Mouse (Mus musculus) neural tube, embryonic 14.5 days (tissue): ENCODE measurements at regions not wholly inside any gene's neighbourhood (a gene's known extent, or its start where the extent isn't known, plus 50 kb on each side); places are given as distances from the start of the nearest gene placed in this dataset.

Experiments used
- ATAC-seq: fragments of 200-750 bp; cut with Nextera tagmentation; 2 replicates; pipeline ENCODE4 v1.8.0; 2017; ENCODE audit warnings: low read depth, mild to moderate bottlenecking, moderate TSS enrichment, moderate library complexity
- H3K27ac ChIP-seq: fragments of 300-500 bp; sonication (generic); 2 replicates; pipeline ENCODE4 v1.5.1; 2014; ENCODE audit warnings: low read depth, mild to moderate bottlenecking, control low read depth, low read length, moderate library complexity, mixed read lengths
- H3K27me3 ChIP-seq: fragments of 300-500 bp; sonication (generic); 2 replicates; pipeline ENCODE4 v1.6.1; 2014; ENCODE audit warnings: low read length; ENCODE audit not compliant: control insufficient read depth, insufficient read depth
- H3K36me3 ChIP-seq: fragments of 300-500 bp; sonication (generic); 2 replicates; pipeline ENCODE4 v1.6.1; 2014; ENCODE audit warnings: low read length, mixed read lengths; ENCODE audit not compliant: control insufficient read depth, insufficient read depth
- H3K4me1 ChIP-seq: fragments of 300-500 bp; sonication (generic); 2 replicates; pipeline ENCODE4 v1.6.1; 2014; ENCODE audit warnings: low read length; ENCODE audit not compliant: control insufficient read depth, insufficient read depth
- H3K4me2 ChIP-seq: fragments of 300-500 bp; sonication (generic); 2 replicates; pipeline ENCODE4 v1.6.1; 2014; ENCODE audit warnings: mild to moderate bottlenecking, low read depth, low read length, control low read depth
- H3K4me3 ChIP-seq: fragments of 300-500 bp; sonication (generic); 2 replicates; pipeline ENCODE4 v1.5.1; 2014; ENCODE audit warnings: low read depth, low read length, control low read depth, mixed read lengths
- H3K9ac ChIP-seq: fragments of 300-500 bp; sonication (generic); replicated peaks from 2 replicates; pipeline ENCODE4 v1.6.1; 2014; ENCODE audit warnings: low read depth, mild to moderate bottlenecking, control low read depth, low read length, mixed read lengths
- H3K9me3 ChIP-seq: fragments of 300-500 bp; sonication (generic); 2 replicates; pipeline ENCODE4 v1.6.1; 2016; ENCODE audit warnings: low read length; ENCODE audit not compliant: control insufficient read depth
- WGBS: fragments of 180-500 bp; shearing (Covaris S2); extraction: QIAGEN DNeasy Blood & Tissue Kit; methylation state at CpG from one replicate; pipeline ENCODE4 v1.1.7; 2014; 5-methylcytosine and 5-hydroxymethylcytosine counted together

DNA sequence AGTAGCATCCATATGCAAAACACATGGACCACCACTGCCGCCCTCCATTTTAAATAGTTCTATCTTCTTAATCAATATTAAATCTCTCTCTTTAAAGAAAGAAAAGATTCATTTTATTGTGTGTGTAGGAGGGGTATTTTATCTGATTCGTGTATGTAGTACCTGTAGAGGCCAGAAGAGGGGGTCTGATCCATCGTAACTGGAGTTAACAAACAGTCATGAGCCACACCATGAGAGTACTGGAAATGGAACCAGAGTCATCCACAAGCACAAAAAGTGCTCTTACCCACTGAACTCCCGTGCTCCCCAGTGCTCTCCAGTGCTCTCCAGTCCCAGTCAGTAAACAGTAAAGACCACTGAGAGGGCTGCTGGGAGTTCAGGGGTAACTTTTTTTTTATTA, 374.4 kb downstream of the Nuf2 start:
- H3K36me3 ChIP-seq = no peaks in the 10 kb centered on the region
- H3K4me1 ChIP-seq = no peaks in the 10 kb centered on the region
- no peaks in the 10 kb centered on the region for H3K9me3 ChIP-seq
- no peak overlapping the region for H3K4me3 ChIP-seq
- H3K4me2 ChIP-seq = no peak overlapping the region
- no peak for ATAC-seq
- H3K9ac ChIP-seq = no peak overlapping the region
- H3K27ac ChIP-seq = no peak overlapping the region
- WGBS = 91% methylated on average over 4 of the region's 4 CpGs
- no peaks in the 10 kb centered on the region for H3K27me3 ChIP-seq

GRCm38 (mm10) chr1:169155484-169156459, 375.5 kb downstream of the Nuf2 start:
- H3K9ac ChIP-seq = no peak overlapping the region
- no peaks in the 10 kb centered on the region for H3K36me3 ChIP-seq
- ATAC-seq = no peak
- H3K4me2 ChIP-seq = no peak overlapping the region
- no peaks in the 10 kb centered on the region for H3K4me1 ChIP-seq
- WGBS = 78% methylated on average over 14 of the region's 14 CpGs
- no peak overlapping the region for H3K27ac ChIP-seq
- H3K9me3 ChIP-seq = no peaks in the 10 kb centered on the region
- no peaks in the 10 kb centered on the region for H3K27me3 ChIP-seq
- no peak overlapping the region for H3K4me3 ChIP-seq

GRCm38 (mm10) chr1:169142216-169142615, 389.0 kb downstream of the Nuf2 start:
- WGBS = 71% methylated on average over 3 of the region's 3 CpGs
- Histone ChIP-seq H3K9ac (no peak overlapping the region), H3K4me2 (no peak overlapping the region), H3K9me3 (no peaks in the 10 kb centered on the region), H3K4me3 (no peak overlapping the region), H3K36me3 (no peaks in the 10 kb centered on the region), H3K27me3 (no peaks in the 10 kb centered on the region), H3K4me1 (peaks cover 8% of the 10 kb centered on the region; the same call in 1 of the 2 replicates), H3K27ac (no peak overlapping the region)
- ATAC-seq = no peak

GRCm38 (mm10) chr1:169140056-169140455, 391.2 kb downstream of the Nuf2 start:
- Histone ChIP-seq H3K9ac (no peak overlapping the region), H3K27ac (no peak overlapping the region), H3K9me3 (no peaks in the 10 kb centered on the region), H3K4me3 (no peak overlapping the region), H3K4me2 (no peak overlapping the region), H3K36me3 (no peaks in the 10 kb centered on the region), H3K27me3 (no peaks in the 10 kb centered on the region), H3K4me1 (peaks cover 8% of the 10 kb centered on the region; the same call in 1 of the 2 replicates)
- no peak for ATAC-seq
- 37% methylated on average over 3 of the region's 3 CpGs for WGBS

DNA sequence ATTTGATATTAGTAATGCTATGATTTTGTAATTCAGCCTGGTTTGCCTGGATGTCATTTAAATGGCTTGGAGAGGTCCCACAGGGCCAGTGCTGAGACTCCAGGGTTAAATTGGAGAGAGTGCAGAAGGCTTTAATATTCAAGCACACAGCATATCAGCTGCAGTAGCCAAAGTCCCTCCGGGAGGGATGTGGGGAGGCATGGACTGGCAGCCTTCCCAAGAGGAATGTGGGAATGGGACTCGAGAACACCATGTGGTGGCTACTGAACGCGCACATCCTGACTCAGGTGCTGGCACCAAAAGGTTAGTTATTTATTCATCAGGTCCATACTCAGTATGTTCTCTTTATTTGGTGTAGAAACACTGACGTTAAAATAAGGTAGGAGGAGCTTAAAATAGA, 391.8 kb downstream of the Nuf2 start:
- WGBS = 34% methylated on average over 5 of the region's 5 CpGs
- no peaks in the 10 kb centered on the region for H3K27me3 ChIP-seq
- no peak overlapping the region for H3K9ac ChIP-seq
- no peak overlapping the region for H3K4me2 ChIP-seq
- peaks cover 8% of the 10 kb centered on the region; the same call in 1 of the 2 replicates for H3K4me1 ChIP-seq
- no peak overlapping the region for H3K27ac ChIP-seq
- no peaks in the 10 kb centered on the region for H3K9me3 ChIP-seq
- no peaks in the 10 kb centered on the region for H3K36me3 ChIP-seq
- no peak overlapping the region for H3K4me3 ChIP-seq
- ATAC-seq = no peak

GRCm38 (mm10) chr1:169139184-169139486, 392.1 kb downstream of the Nuf2 start:
- H3K9me3 ChIP-seq = no peaks in the 10 kb centered on the region
- H3K27me3 ChIP-seq = no peaks in the 10 kb centered on the region
- ATAC-seq = no peak
- no peak overlapping the region for H3K27ac ChIP-seq
- peaks cover 8% of the 10 kb centered on the region; the same call in 1 of the 2 replicates for H3K4me1 ChIP-seq
- H3K4me2 ChIP-seq = no peak overlapping the region
- no peak overlapping the region for H3K9ac ChIP-seq
- 18% methylated on average over 2 of the region's 2 CpGs for WGBS
- H3K4me3 ChIP-seq = no peak overlapping the region
- no peaks in the 10 kb centered on the region for H3K36me3 ChIP-seq

GRCm38 (mm10) chr1:169138404-169139183, 392.7 kb downstream of the Nuf2 start:
- Histone ChIP-seq H3K36me3 (no peaks in the 10 kb centered on the region), H3K4me1 (peaks cover 8% of the 10 kb centered on the region; the same call in 1 of the 2 replicates)
- 17% methylated on average over 6 of the region's 6 CpGs for WGBS

GRCm38 (mm10) chr1:169135542-169135941, 395.7 kb downstream of the Nuf2 start:
- Histone ChIP-seq H3K36me3 (no peaks in the 10 kb centered on the region), H3K27me3 (no peaks in the 10 kb centered on the region), H3K4me3 (no peak overlapping the region), H3K4me2 (no peak overlapping the region), H3K4me1 (peaks cover 8% of the 10 kb centered on the region; the same call in 1 of the 2 replicates), H3K9ac (no peak overlapping the region), H3K9me3 (no peaks in the 10 kb centered on the region), H3K27ac (no peak overlapping the region)
- ATAC-seq = no peak

More at GRCm38 (mm10) chr1:169138404-169139183, 392.7 kb downstream of the Nuf2 start:
- no peak overlapping the region for H3K4me3 ChIP-seq
- no peak overlapping the region for H3K4me2 ChIP-seq
- ATAC-seq = peak; percentile 76
- no peak overlapping the region for H3K27ac ChIP-seq
- no peaks in the 10 kb centered on the region for H3K27me3 ChIP-seq
- no peaks in the 10 kb centered on the region for H3K9me3 ChIP-seq
- no peak overlapping the region for H3K9ac ChIP-seq

- ATAC-seq = no peak
- no peaks in the 10 kb centered on the region for H3K36me3 ChIP-seq
- no peak overlapping the region for H3K9ac ChIP-seq
- no peaks in the 10 kb centered on the region for H3K9me3 ChIP-seq
- no peaks in the 10 kb centered on the region for H3K27me3 ChIP-seq
- H3K4me1 ChIP-seq = no peaks in the 10 kb centered on the region
- H3K27ac ChIP-seq = no peak overlapping the region
- H3K4me3 ChIP-seq = no peak overlapping the region
- 53% methylated on average over 4 of the region's 4 CpGs for WGBS
- no peak overlapping the region for H3K4me2 ChIP-seq
These were observed 427.6 kb downstream of the Nuf2 start for GRCm38 (mm10) chr1:169103669-169104068.
